Mouse (Mus musculus): ENCODE measurements around the gene Mbl1. TPM values are rescaled to one million over a fixed set of nuclear protein-coding genes. Genes with fewer than 3 reads are reported as not detected.

Gene Mbl1
- polyA plus RNA-seq, 1 experiment from 2014 or later: not detected

DNA sequence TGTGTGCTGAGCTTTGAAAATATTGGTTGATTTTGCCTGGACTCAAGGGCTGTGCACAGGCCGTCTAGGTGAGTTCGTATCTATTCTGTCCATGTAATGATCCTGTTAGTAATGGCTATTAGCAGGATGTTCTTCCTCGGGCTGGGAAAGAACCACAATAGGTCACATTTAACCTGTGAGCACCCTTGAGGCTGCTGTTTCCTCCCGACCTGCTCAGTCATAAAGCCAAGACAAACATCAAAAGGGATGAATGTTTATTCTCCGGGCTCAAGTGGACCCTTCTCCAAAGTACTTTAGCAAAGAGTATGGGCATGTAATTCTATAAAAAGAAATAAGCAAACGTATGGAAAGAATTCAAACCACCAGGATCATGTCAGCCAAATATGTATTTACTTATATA is 5.2 kb upstream of the Mbl1 start:
- ATAC-seq (ENCODE audit: insufficient number of reproducible peaks, insufficient read depth, low FRiP score, low TSS enrichment, low read depth): no peak
- Histone ChIP-seq H3K27ac (no peak overlapping the region), H3K9me3 (no peaks in the 10 kb centered on the region), H3K9ac (replicated peaks) (no peak overlapping the region), H3K4me2 (no peak overlapping the region), H3K27me3 (no peaks in the 10 kb centered on the region), H3K4me3 (replicated peaks) (no peak overlapping the region), H3K4me1 (replicated peaks) (no peaks in the 10 kb centered on the region), H3K36me3 (no peaks in the 10 kb centered on the region)
- 67% methylated on average over 6 of the region's 6 CpGs for WGBS

DNA sequence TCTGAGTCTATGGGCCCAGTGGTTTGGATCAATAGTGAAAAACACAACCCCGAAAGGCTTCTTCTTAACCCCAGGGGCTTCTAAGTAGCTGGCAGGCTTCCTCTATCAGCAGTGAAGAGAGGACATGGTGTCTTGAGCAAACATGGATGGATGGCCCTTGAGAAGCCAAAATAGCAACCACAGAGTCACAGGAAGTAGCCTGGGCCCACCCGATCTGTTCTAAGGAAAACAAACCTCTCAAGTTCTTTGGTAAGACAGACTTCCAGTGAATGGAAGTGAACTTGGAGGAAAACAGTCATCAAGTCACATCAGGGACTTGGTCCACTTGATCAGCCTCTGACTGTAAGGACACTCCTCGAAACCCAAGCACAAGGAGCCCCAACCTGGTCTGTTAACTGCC is 4.3 kb upstream of the Mbl1 start:
- ATAC-seq (ENCODE audit: insufficient number of reproducible peaks, insufficient read depth, low FRiP score, low TSS enrichment, low read depth): no peak
- H3K9me3 ChIP-seq: no peaks in the 10 kb centered on the region
- no peak overlapping the region for H3K9ac ChIP-seq (replicated peaks)
- no peak overlapping the region for H3K27ac ChIP-seq
- H3K4me3 ChIP-seq (replicated peaks): no peak overlapping the region
- H3K36me3 ChIP-seq: no peaks in the 10 kb centered on the region
- H3K4me1 ChIP-seq (replicated peaks): no peaks in the 10 kb centered on the region
- WGBS: 81% methylated on average over 3 of the region's 3 CpGs
- H3K27me3 ChIP-seq: no peaks in the 10 kb centered on the region
- H3K4me2 ChIP-seq: no peak overlapping the region

DNA sequence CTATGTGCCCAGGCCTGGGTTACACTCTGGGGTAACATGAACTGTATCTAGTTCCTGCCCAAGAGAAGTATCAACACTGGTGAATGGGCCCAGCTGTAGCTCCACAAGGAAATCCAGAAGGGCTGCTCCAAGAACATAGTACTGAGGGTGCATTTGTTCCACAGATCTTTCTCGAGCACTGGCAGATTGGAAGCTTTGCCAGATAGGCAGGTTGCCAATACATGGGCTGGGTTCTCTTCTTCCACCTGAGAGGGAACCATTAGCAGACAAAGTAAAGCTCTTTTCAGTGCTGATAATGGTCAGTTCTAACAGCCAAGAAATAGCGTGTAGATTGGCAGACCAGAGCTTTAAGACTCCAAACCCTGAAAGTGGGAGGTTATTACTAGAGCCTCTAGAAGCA is 3.9 kb upstream of the Mbl1 start:
- Histone ChIP-seq H3K4me2 (no peak overlapping the region), H3K36me3 (no peaks in the 10 kb centered on the region), H3K4me1 (replicated peaks) (no peaks in the 10 kb centered on the region), H3K27me3 (no peaks in the 10 kb centered on the region), H3K9ac (replicated peaks) (no peak overlapping the region), H3K9me3 (no peaks in the 10 kb centered on the region), H3K27ac (no peak overlapping the region), H3K4me3 (replicated peaks) (no peak overlapping the region)
- 91% methylated on average over 2 of the region's 2 CpGs for WGBS
- ATAC-seq (ENCODE audit: insufficient number of reproducible peaks, insufficient read depth, low FRiP score, low TSS enrichment, low read depth): no peak

DNA sequence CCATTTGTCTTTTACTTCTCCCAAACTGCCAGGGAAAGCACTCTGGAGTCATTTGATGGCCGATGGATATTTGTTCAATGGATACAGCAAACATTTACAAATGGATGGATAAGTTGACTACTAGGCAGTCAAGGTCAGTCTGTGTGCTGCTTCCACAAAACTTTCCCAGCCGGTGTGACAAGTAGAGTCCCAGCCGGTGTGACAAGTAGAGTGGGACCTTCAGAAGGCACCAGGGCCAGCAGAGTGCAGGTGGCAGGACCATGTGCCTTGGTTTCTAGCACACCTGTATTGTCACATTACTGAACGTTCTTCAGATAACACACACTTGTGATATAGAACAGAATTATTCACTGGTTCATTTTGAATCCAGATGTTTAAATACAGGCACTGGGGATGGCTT is 8.8 kb downstream of the Mbl1 start:
- no peaks in the 10 kb centered on the region for H3K27me3 ChIP-seq
- H3K4me1 ChIP-seq (replicated peaks): no peaks in the 10 kb centered on the region
- H3K27ac ChIP-seq: no peak overlapping the region
- 86% methylated on average over 4 of the region's 4 CpGs for WGBS
- no peak overlapping the region for H3K4me2 ChIP-seq
- no peak overlapping the region for H3K4me3 ChIP-seq (replicated peaks)
- no peak overlapping the region for H3K9ac ChIP-seq (replicated peaks)
- no peaks in the 10 kb centered on the region for H3K36me3 ChIP-seq
- H3K9me3 ChIP-seq: no peaks in the 10 kb centered on the region
- no peak for ATAC-seq (ENCODE audit: insufficient number of reproducible peaks, insufficient read depth, low FRiP score, low TSS enrichment, low read depth)

DNA sequence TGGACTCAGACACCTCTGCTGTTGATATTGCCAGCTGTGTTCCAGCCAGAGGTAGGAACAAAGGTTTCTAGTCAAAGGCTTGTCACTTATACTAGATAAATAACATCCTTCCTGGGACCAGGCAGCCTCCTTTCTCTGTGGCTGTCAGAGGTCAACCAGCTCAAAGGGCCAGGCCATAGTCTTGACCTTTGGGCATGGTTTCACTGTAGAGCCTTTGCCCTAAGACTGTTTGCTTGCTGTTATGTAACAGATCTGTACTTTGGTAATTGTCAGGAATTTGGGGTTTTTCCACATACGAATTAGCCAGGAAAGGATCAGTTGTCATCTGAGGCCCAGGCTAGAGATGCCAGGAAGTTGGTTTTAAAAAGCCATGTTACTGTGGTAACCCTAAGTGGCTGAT is 9.5 kb downstream of the Mbl1 start:
- no peak for ATAC-seq (ENCODE audit: insufficient number of reproducible peaks, insufficient read depth, low FRiP score, low TSS enrichment, low read depth)
- H3K9me3 ChIP-seq: no peaks in the 10 kb centered on the region
- no peak overlapping the region for H3K4me3 ChIP-seq (replicated peaks)
- H3K4me2 ChIP-seq: no peak overlapping the region
- no peaks in the 10 kb centered on the region for H3K27me3 ChIP-seq
- 36% methylated on average over 1 of the region's 1 CpGs for WGBS
- H3K27ac ChIP-seq: no peak overlapping the region
- H3K4me1 ChIP-seq (replicated peaks): no peaks in the 10 kb centered on the region
- no peak overlapping the region for H3K9ac ChIP-seq (replicated peaks)
- H3K36me3 ChIP-seq: no peaks in the 10 kb centered on the region

DNA sequence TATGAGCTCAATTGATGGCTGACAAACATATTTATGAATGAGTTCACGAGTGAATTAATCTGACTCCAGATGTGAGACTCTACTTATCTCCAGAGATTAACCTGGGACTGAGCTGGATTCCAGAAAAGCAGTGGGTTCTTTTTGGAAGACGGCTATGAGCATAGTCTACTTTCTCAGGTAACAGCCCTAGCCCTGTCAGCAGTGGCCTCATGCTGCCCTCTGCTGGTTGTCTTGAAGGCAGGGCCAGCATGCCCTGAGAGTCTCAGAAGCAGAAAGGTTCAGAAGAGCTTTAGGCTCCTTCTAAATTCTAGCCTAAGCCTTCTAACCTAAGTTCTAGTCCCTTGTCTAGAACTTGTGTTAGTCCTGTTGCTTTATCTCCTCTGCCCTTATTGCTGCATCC is 11.4 kb downstream of the Mbl1 start:
- WGBS: 14% methylated on average over 2 of the region's 2 CpGs
- Histone ChIP-seq H3K9ac (replicated peaks) (no peak overlapping the region), H3K27ac (no peak overlapping the region), H3K36me3 (no peaks in the 10 kb centered on the region), H3K4me2 (no peak overlapping the region), H3K4me3 (replicated peaks) (no peak overlapping the region), H3K9me3 (no peaks in the 10 kb centered on the region), H3K27me3 (no peaks in the 10 kb centered on the region), H3K4me1 (replicated peaks) (no peaks in the 10 kb centered on the region)
- no peak for ATAC-seq (ENCODE audit: insufficient number of reproducible peaks, insufficient read depth, low FRiP score, low TSS enrichment, low read depth)

DNA sequence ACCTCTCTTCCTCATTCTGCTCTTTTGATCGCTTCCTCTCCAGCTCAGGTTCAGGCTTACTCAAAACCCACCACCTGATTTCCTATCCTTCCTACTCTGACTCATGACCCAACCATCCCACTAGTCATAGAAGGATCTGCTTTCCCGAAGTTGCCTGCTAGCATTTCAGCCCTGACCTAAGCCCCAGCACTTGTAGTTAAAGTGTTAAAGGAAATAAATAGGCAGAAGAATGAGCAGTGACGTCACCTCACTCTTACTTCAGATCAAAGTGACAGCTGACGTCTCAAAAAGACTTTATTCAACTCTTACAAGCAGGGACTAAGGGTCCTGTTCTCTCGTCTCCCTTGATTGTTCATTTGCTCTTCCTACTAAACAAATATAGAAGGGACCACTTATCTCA is 16.0 kb downstream of the Mbl1 start:
- no peak for ATAC-seq (ENCODE audit: insufficient number of reproducible peaks, insufficient read depth, low FRiP score, low TSS enrichment, low read depth)
- no peaks in the 10 kb centered on the region for H3K9me3 ChIP-seq
- no peak overlapping the region for H3K4me3 ChIP-seq (replicated peaks)
- no peak overlapping the region for H3K27ac ChIP-seq
- WGBS: 61% methylated on average over 5 of the region's 5 CpGs
- no peaks in the 10 kb centered on the region for H3K27me3 ChIP-seq
- H3K4me2 ChIP-seq: no peak overlapping the region
- H3K4me1 ChIP-seq (replicated peaks): no peaks in the 10 kb centered on the region
- no peaks in the 10 kb centered on the region for H3K36me3 ChIP-seq
- no peak overlapping the region for H3K9ac ChIP-seq (replicated peaks)

DNA sequence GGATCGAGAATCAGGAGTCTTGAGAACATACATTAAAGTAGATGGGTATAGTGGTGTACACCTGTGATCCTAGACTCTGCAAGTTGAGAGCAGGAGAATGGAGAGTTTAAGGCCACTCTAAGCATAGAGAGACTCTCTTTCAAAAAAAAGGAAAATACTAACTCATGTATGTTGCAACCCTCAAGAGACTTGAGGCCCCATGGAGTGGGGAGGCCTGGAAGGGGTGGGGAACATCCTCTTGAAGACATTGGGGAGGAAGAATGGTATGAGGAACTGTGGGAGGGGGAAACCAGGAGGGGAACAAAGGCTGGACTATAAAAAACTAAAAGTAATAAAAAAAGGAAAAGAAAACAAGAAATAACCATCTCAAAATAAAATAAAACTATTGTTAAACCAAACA is 17.3 kb downstream of the Mbl1 start:
- ATAC-seq (ENCODE audit: insufficient number of reproducible peaks, insufficient read depth, low FRiP score, low TSS enrichment, low read depth): no peak
- Histone ChIP-seq H3K4me3 (replicated peaks) (no peak overlapping the region), H3K9ac (replicated peaks) (no peak overlapping the region), H3K4me2 (no peak overlapping the region), H3K27me3 (no peaks in the 10 kb centered on the region), H3K27ac (no peak overlapping the region), H3K4me1 (replicated peaks) (no peaks in the 10 kb centered on the region), H3K9me3 (no peaks in the 10 kb centered on the region), H3K36me3 (no peaks in the 10 kb centered on the region)
- WGBS: 87% methylated on average over 1 of the region's 1 CpGs

DNA sequence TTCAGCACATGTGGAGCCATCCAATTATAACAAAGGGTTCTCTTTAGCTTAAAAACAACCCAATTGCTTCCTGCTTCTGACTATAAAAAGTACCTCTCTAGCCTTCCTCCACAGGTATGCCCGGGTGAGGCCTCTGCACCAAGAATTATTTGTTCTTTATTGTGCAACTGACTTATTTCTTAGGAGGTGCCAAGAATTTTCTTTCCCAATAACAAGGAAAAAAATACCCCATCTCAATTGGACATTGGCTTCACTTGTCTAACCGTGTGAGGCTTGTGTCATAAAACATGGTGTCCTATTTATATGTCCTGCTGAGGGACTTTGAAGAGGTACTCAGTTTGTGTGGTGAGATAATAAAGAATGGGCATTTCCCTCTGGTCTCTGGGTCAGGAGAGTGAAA is 19.3 kb downstream of the Mbl1 start:
- Histone ChIP-seq H3K27me3 (no peaks in the 10 kb centered on the region), H3K9ac (replicated peaks) (no peak overlapping the region), H3K9me3 (no peaks in the 10 kb centered on the region), H3K4me1 (replicated peaks) (no peaks in the 10 kb centered on the region), H3K36me3 (no peaks in the 10 kb centered on the region), H3K4me3 (replicated peaks) (no peak overlapping the region), H3K4me2 (no peak overlapping the region), H3K27ac (no peak overlapping the region)
- 80% methylated on average over 2 of the region's 2 CpGs for whole genome bisulfite sequencing
- ATAC-seq (ENCODE audit: insufficient number of reproducible peaks, insufficient read depth, low FRiP score, low TSS enrichment, low read depth): no peak

DNA sequence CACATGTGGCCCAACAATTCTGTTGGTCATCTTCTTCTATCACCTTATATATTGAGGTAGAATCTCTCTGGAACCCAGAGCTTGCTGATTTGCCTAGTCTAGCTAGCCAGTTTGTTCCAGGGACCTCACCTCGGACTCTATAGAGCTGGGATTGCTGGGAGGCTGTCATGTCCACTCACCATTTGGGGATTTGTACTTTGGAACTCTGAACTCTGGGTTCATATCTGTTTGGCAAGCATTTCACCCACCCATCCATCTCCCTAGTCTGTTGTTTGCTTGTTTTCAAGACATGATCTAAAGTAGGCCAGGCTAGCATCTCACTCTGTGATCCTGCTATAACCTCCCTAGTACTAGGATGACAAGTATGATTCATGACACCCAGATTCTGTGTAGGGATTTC is 23.5 kb downstream of the Mbl1 start:
- Histone ChIP-seq H3K4me3 (replicated peaks) (no peak overlapping the region), H3K27me3 (no peaks in the 10 kb centered on the region), H3K4me2 (no peak overlapping the region), H3K4me1 (replicated peaks) (no peaks in the 10 kb centered on the region), H3K9me3 (no peaks in the 10 kb centered on the region), H3K36me3 (no peaks in the 10 kb centered on the region), H3K9ac (replicated peaks) (no peak overlapping the region), H3K27ac (no peak overlapping the region)
- 69% methylated on average over 1 of the region's 1 CpGs for WGBS
- ATAC-seq (ENCODE audit: insufficient number of reproducible peaks, insufficient read depth, low FRiP score, low TSS enrichment, low read depth): no peak

DNA sequence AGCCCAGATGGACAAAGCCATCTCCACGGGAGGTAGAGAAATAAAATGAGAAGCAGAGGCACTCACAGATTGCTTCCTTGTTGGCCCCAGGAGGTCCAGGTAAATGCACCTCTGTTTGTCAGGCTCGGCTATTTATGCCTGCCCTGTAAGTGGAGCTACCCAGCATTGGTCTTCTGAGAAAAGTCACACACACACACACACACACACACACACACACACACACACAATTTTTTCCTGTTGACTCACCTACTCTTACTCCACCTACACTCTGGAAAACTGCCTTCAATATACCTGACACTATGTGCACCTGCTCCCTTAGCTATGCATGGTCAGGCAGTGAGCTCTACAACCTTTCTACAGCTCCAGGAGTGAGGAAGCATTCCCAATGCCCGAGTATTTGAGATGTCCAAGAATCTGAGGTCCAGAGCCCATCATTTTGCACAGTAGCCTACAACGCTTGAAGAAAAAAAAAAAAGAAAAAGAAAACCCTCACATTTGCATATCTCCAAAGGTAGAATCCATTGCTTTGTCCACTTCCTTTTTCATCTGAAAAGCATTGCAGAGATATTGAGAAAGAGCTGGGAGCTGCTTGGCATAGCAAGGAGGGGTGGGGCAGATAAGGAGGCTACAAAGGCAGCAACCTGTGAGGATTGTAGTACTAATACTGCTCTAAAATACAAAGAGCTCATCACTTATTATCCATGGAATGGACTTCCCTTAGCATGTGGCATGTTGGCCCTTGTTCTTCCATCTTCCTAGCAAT is 34.0 kb downstream of the Mbl1 start, which contains the start of gene Sftpd:
TSS of gene Sftpd (minus strand) at position 91 of the 763 bp plus-strand sequence.
- Histone ChIP-seq H3K4me1 (replicated peaks) (peaks cover 4% of the 10 kb centered on the region; the same call in 1 of the 2 replicates), H3K36me3 (no peaks in the 10 kb centered on the region), H3K9ac (replicated peaks) (no peak within 1 kb of the TSS), H3K27ac (no peak within 1 kb of the TSS), H3K27me3 (no peaks in the 10 kb centered on the region), H3K4me2 (no peak within 1 kb of the TSS), H3K4me3 (replicated peaks) (no peak within 1 kb of the TSS), H3K9me3 (no peaks in the 10 kb centered on the region)
- 73% methylated on average over 4 of the region's 4 CpGs for WGBS
- ATAC-seq (ENCODE audit: insufficient number of reproducible peaks, insufficient read depth, low FRiP score, low TSS enrichment, low read depth): no peak

DNA sequence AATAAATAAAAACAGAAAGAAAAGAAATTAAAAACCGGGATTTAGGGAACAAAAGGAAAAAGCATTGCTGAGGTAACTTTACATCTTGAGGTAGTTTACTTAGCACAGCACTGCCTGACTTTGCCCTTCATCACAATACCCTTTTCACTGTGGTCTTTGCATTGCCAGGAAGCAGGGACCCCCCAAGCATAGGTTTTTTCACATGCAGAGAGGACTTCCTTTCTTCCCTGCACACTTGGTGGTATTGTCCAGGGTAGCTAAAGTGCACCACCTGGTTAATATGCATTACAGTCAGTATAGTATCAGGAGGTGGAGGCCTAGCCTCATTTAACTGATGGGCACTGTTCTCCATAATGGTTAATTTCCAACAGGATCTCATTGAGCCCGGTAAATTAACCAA is 38.2 kb downstream of the Mbl1 start:
- H3K9me3 ChIP-seq: peaks cover 5% of the 10 kb centered on the region; the same call in 1 of the 2 replicates
- ATAC-seq (ENCODE audit: insufficient number of reproducible peaks, insufficient read depth, low FRiP score, low TSS enrichment, low read depth): no peak
- H3K36me3 ChIP-seq: no peaks in the 10 kb centered on the region
- no peak overlapping the region for H3K27ac ChIP-seq
- H3K4me1 ChIP-seq (replicated peaks): no peaks in the 10 kb centered on the region
- H3K27me3 ChIP-seq: no peaks in the 10 kb centered on the region
- H3K4me3 ChIP-seq (replicated peaks): no peak overlapping the region
- no peak overlapping the region for H3K9ac ChIP-seq (replicated peaks)
- WGBS: 77% methylated on average over 2 of the region's 2 CpGs
- no peak overlapping the region for H3K4me2 ChIP-seq

Measured in limb, embryonic 12.5 days (tissue).